Comparison of ENCODE assay signal across 8 mouse cellular contexts in the genomic region with DNA sequence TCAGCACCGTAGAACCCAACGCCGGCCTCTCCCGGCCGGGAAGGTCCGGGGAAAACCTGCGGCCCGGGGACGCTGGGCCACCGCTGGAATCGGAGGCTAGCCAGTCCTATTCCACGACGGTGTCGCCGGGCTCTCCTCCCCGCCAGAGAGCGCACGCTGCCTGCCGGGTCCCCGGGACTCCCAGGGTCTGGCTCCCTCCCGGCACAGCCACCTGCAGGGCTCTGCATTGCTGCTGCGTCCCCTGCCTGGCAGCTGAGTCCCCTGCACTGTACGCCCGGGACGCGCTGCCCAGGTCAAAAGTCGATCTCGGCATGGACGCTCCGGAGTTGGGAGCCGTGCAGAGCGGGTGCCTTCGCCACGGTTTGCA.
A peak's percentile ranks its signal among the peaks of the same experiment; 100 is the strongest.
DNase-seq lines count a peak whose midpoint lies in the region; ATAC-seq and TF ChIP-seq lines count a peak whose summit lies in the region.

No protein-coding gene starts in this region.

- peak overlapping the region; percentile 90 for H3ac ChIP-seq in C2C12 (ENCODE audit: control insufficient read depth, insufficient read length, low read depth)

- DNase-seq in adrenal gland, adult 2 months, result peak; percentile 82
- DNase-seq in forebrain, embryonic 11.5 days (ENCODE audit: low spot score), result peak; percentile 85
- peak; percentile 80 to 82 for DNase-seq in heart, postnatal 14 days
- DNase-seq in kidney, postnatal 36 days, result peak; percentile 81 to 84
- peak; percentile 81 for DNase-seq in lung, embryonic 14.5 days
- peak; percentile 47 for DNase-seq in testis, postnatal 14 days (ENCODE audit: low spot score)

- peaks cover 55% of the 10 kb centered on the region for H3K79me2 ChIP-seq in C2C12 (ENCODE audit: control insufficient read depth, insufficient read depth)

- no peaks in the 10 kb centered on the region for H3K27me3 ChIP-seq in C2C12 (ENCODE audit: control insufficient read depth, insufficient read depth, insufficient read length)
- H3K27me3 ChIP-seq in forebrain, embryonic 11.5 days (ENCODE audit: control insufficient read depth, insufficient read depth, low read length), result peaks cover 2% of the 10 kb centered on the region; the same call in 1 of the 2 replicates
- H3K27me3 ChIP-seq in lung, embryonic 14.5 days (ENCODE audit: insufficient read depth, low read length), result peaks cover 9% of the 10 kb centered on the region; the same call in 1 of the 2 replicates
- no peaks in the 10 kb centered on the region for H3K27me3 ChIP-seq in neural tube, embryonic 14.5 days (ENCODE audit: control insufficient read depth, insufficient read depth, low read length)

- peak overlapping the region; percentile 37; the same call in 1 of the 2 replicates for H3K27ac ChIP-seq in forebrain, embryonic 11.5 days (ENCODE audit: low read depth, low read length)
- H3K27ac ChIP-seq in lung, embryonic 14.5 days (ENCODE audit: low read depth), result peak overlapping the region; percentile 65; the same call in 1 of the 2 replicates
- H3K27ac ChIP-seq in neural tube, embryonic 14.5 days (ENCODE audit: low read depth, low read length), result peak overlapping the region; percentile 76

- H3K36me3 ChIP-seq in C2C12 (ENCODE audit: control insufficient read depth, insufficient read depth), result no peaks in the 10 kb centered on the region
- no peaks in the 10 kb centered on the region for H3K36me3 ChIP-seq in forebrain, embryonic 11.5 days (ENCODE audit: control insufficient read depth, insufficient read depth, low read length)
- no peaks in the 10 kb centered on the region for H3K36me3 ChIP-seq in lung, embryonic 14.5 days (ENCODE audit: insufficient read depth)
- no peaks in the 10 kb centered on the region for H3K36me3 ChIP-seq in neural tube, embryonic 14.5 days (ENCODE audit: control insufficient read depth, insufficient read depth, low read length)

- peak; percentile 88 for ATAC-seq in forebrain, embryonic 11.5 days (replicated peaks; ENCODE audit: low FRiP score)
- peak; percentile 89 for ATAC-seq in lung, embryonic 14.5 days (ENCODE audit: insufficient read depth)
- ATAC-seq in neural tube, embryonic 14.5 days (ENCODE audit: low read depth), result peak; percentile 92

- WGBS in forebrain, embryonic 11.5 days, result 0% methylated on average over 29 of the region's 34 CpGs
- WGBS in lung, embryonic 14.5 days, result under 1% methylated on average over 34 of the region's 34 CpGs
- under 1% methylated on average over 34 of the region's 34 CpGs for WGBS in neural tube, embryonic 14.5 days

- intact Hi-C loops in heart, postnatal 14 days (cut with DNase I), result loop anchor here (1.0 to 5.0 kb wide), 6 partner anchors 20 to 106 kb away; no protein-coding TSS in a partner anchor

- peak overlapping the region; percentile 67 for H3K9ac ChIP-seq in forebrain, embryonic 11.5 days (ENCODE audit: low read length)
- H3K9ac ChIP-seq in lung, embryonic 14.5 days, result peak overlapping the region; percentile 75
- peak overlapping the region; percentile 79 for H3K9ac ChIP-seq in neural tube, embryonic 14.5 days (replicated peaks; ENCODE audit: low read depth, low read length)

- TF ChIP-seq CTCF in C2C12 (IDR thresholded peaks at IDR 0.05; ENCODE audit: control insufficient read depth, insufficient read depth, insufficient read length), result peak; percentile 63
- TF ChIP-seq CTCF in lung, embryonic 14.5 days (IDR thresholded peaks at IDR 0.05; ENCODE audit: low read depth), result peak; percentile 69

- peak overlapping the region; percentile 56 for H3K4me3 ChIP-seq in C2C12 (ENCODE audit: insufficient read depth, poor library complexity, severe bottlenecking)
- H3K4me3 ChIP-seq in forebrain, embryonic 11.5 days (ENCODE audit: low read depth, low read length), result peak overlapping the region; percentile 72
- H3K4me3 ChIP-seq in lung, embryonic 14.5 days (ENCODE audit: low read depth, low read length), result peak overlapping the region; percentile 69
- peak overlapping the region; percentile 76 for H3K4me3 ChIP-seq in neural tube, embryonic 14.5 days (ENCODE audit: low read depth, low read length)

- H3K4me1 ChIP-seq in forebrain, embryonic 11.5 days (replicated peaks; ENCODE audit: control insufficient read depth, insufficient read depth, low read length), result peaks cover 3% of the 10 kb centered on the region; the same call in 1 of the 2 replicates
- H3K4me1 ChIP-seq in lung, embryonic 14.5 days (ENCODE audit: insufficient read depth), result peaks cover 4% of the 10 kb centered on the region; the same call in 1 of the 2 replicates
- peaks cover 11% of the 10 kb centered on the region; the same call in 1 of the 2 replicates for H3K4me1 ChIP-seq in neural tube, embryonic 14.5 days (ENCODE audit: control insufficient read depth, insufficient read depth, low read length)

- H3K9me3 ChIP-seq in forebrain, embryonic 11.5 days (ENCODE audit: control insufficient read depth, low read length), result no peaks in the 10 kb centered on the region
- H3K9me3 ChIP-seq in lung, embryonic 14.5 days (ENCODE audit: low read depth, low read length), result no peaks in the 10 kb centered on the region
- no peaks in the 10 kb centered on the region for H3K9me3 ChIP-seq in neural tube, embryonic 14.5 days (ENCODE audit: control insufficient read depth, low read length)

- H3K4me2 ChIP-seq in forebrain, embryonic 11.5 days (ENCODE audit: low read depth, low read length, severe bottlenecking), result peak overlapping the region; percentile 97
- H3K4me2 ChIP-seq in lung, embryonic 14.5 days, result peak overlapping the region; percentile 96
- H3K4me2 ChIP-seq in neural tube, embryonic 14.5 days (ENCODE audit: low read depth, low read length), result peak overlapping the region; percentile 93

- H3K79me3 ChIP-seq in C2C12 (ENCODE audit: low read depth), result peaks cover 37% of the 10 kb centered on the region

TF ChIP-seq in C2C12, 6 proteins besides CTCF, POLR2A, EP300 and RAD21:
- no peak for TF ChIP-seq CEBPB (IDR thresholded peaks at IDR 0.05; ENCODE audit: low read depth)
- TF ChIP-seq MYOG (IDR thresholded peaks at IDR 0.05; ENCODE audit: control insufficient read depth, extremely low read depth, insufficient read length), result no peak
- no peak for TF ChIP-seq USF1 (IDR thresholded peaks at IDR 0.05; ENCODE audit: low read depth)
- no peak for TF ChIP-seq FOSL1 (IDR thresholded peaks at IDR 0.05; ENCODE audit: insufficient read depth, low read length, poor library complexity, severe bottlenecking)
- no peak for TF ChIP-seq MYOD1 (IDR thresholded peaks at IDR 0.05; ENCODE audit: control insufficient read depth, insufficient read length, low read depth)
- no peak for TF ChIP-seq MAX (IDR thresholded peaks at IDR 0.05)
TF ChIP-seq in C2C12: peak in this region for 0.

Comparison
In these comparisons a context has a peak if more than half of its experiments do, and no peak if none do; other contexts are left out.
1. Peak in every context shown above with its lines: DNase-seq, ATAC-seq, H3K4me3 ChIP-seq and H3K27ac ChIP-seq.